Mouse (Mus musculus) small intestine, adult 2 months (tissue): ENCODE data around the gene Pak3.

Source experiments
- CTCF ChIP-seq: fragments of 200-500 bp; IDR thresholded peaks from 2 replicates; pipeline ENCODE4 v1.5.1; 2012; ENCODE audit warnings: low read depth, mild to moderate bottlenecking, control low read depth, inconsistent platforms, low read length, moderate library complexity, mixed read lengths; ENCODE audit not compliant: insufficient replicate concordance, insufficient read length; ENCODE audit errors: extremely low read depth
- POLR2A ChIP-seq: fragments of 200-500 bp; IDR thresholded peaks from 2 replicates; pipeline ENCODE4 v1.6.1; 2012; ENCODE audit warnings: low read depth, mild to moderate bottlenecking, control low read depth, inconsistent platforms, low read length, moderate library complexity

DNA sequence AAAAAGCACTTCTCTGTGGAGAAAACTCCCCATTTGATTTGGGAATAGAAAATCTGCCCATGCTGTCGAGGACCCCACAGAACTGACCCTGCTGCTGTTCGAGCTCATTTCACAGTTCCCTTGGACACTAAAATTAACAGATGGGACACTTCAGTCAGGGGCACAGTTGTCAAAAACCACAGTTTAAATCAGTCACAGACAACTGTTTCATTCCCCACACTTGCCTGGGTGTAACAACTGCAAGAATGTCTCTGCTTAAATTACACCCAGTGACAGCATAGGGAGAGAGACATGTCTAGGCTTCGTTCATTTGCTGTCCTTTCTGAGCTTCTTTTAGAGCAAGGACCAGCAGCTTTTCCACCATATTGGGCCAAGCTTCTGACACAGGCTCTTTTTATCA, 328.2 kb downstream of the Pak3 start:
- TF ChIP-seq CTCF, result no peak
- no peak for TF ChIP-seq POLR2A
